Comparison of ENCODE assay signal across 8 mouse cellular contexts in genomic region chr4:100777376-100778041, GRCm38 (mm10). TPM values are rescaled to one million over a fixed set of nuclear protein-coding genes. Genes with fewer than 3 reads are reported as not detected.
DNase-seq lines count a peak whose midpoint lies in the region; ATAC-seq and TF ChIP-seq lines count a peak whose summit lies in the region.

No protein-coding gene starts in this region.

- peaks cover 13% of the 10 kb centered on the region; the same call in 1 of the 2 replicates for H3K4me1 ChIP-seq in forebrain, embryonic 11.5 days (replicated peaks; ENCODE audit: control insufficient read depth, insufficient read depth, low read length)
- H3K4me1 ChIP-seq in heart, postnatal 0 days (ENCODE audit: control insufficient read depth, insufficient read depth), result peaks cover 32% of the 10 kb centered on the region

- H3K27me3 ChIP-seq in forebrain, embryonic 11.5 days (ENCODE audit: control insufficient read depth, insufficient read depth, low read length), result no peaks in the 10 kb centered on the region; the same call in 1 of the 2 replicates
- H3K27me3 ChIP-seq in heart, postnatal 0 days (ENCODE audit: control insufficient read depth, insufficient read depth, low read length), result no peaks in the 10 kb centered on the region

- no peaks in the 10 kb centered on the region for H3K36me3 ChIP-seq in forebrain, embryonic 11.5 days (ENCODE audit: control insufficient read depth, insufficient read depth, low read length)
- no peaks in the 10 kb centered on the region for H3K36me3 ChIP-seq in heart, postnatal 0 days (replicated peaks; ENCODE audit: control insufficient read depth, insufficient read depth, low read length)

- no peak for TF ChIP-seq EP300 in heart, postnatal 0 days (IDR thresholded peaks at IDR 0.05; ENCODE audit: low read depth)

- ATAC-seq in forebrain, embryonic 11.5 days (replicated peaks; ENCODE audit: low FRiP score), result peak; percentile 53
- ATAC-seq in heart, postnatal 0 days (ENCODE audit: insufficient read depth, low read depth), result peak; percentile 24; the same call in 1 of the 2 replicates
- 0 out of 2 replicates have a peak, but pooled peaks have one; percentile 11 for ATAC-seq in megakaryocyte progenitor cell, adult 5-6 weeks (replicated peaks; ENCODE audit: poor library complexity)
- no peak for ATAC-seq in erythroid progenitor cell, adult 5-6 weeks (replicated peaks; ENCODE audit: low FRiP score, poor library complexity, severe bottlenecking)

- under 1% methylated on average over 42 of the region's 42 CpGs for WGBS in forebrain, embryonic 11.5 days
- WGBS in heart, postnatal 0 days, result 0% methylated on average over 42 of the region's 42 CpGs

- H3K4me2 ChIP-seq in forebrain, embryonic 11.5 days (ENCODE audit: low read depth, low read length, severe bottlenecking), result peak overlapping the region; percentile 80
- H3K4me2 ChIP-seq in heart, postnatal 0 days (ENCODE audit: low read depth, low read length), result peak overlapping the region; percentile 98

- DNase-seq in urinary bladder, adult 18-20 months (ENCODE audit: low spot score in 2 of 2), result peak; percentile 15 to 46
- DNase-seq in urinary bladder, postnatal 10 days (ENCODE audit: low spot score), result no peak
- DNase-seq in forebrain, embryonic 11.5 days (ENCODE audit: low spot score), result peak; percentile 81
- DNase-seq in heart, postnatal 0 days (ENCODE audit: low spot score), result peak; percentile 47
- DNase-seq in kidney, postnatal 25 days, result peak; percentile 46 to 70
- peak; percentile 22 for DNase-seq in right cerebral cortex, postnatal 25 days

- H3K9me3 ChIP-seq in forebrain, embryonic 11.5 days (ENCODE audit: control insufficient read depth, low read length), result no peaks in the 10 kb centered on the region
- H3K9me3 ChIP-seq in heart, postnatal 0 days (replicated peaks; ENCODE audit: control insufficient read depth, low read length), result 0 out of 2 replicates have a peak, but pooled peaks cover 3% of the 10 kb centered on the region

- H3K27ac ChIP-seq in forebrain, embryonic 11.5 days (ENCODE audit: low read depth, low read length), result peak overlapping the region; percentile 83
- H3K27ac ChIP-seq in heart, postnatal 0 days (ENCODE audit: low read depth), result peak overlapping the region; percentile 89

- peak overlapping the region; percentile 96 for H3K9ac ChIP-seq in forebrain, embryonic 11.5 days (ENCODE audit: low read length)
- peak overlapping the region; percentile 80 for H3K9ac ChIP-seq in heart, postnatal 0 days (replicated peaks; ENCODE audit: low read depth, low read length)

- H3K4me3 ChIP-seq in forebrain, embryonic 11.5 days (ENCODE audit: low read depth, low read length), result peak overlapping the region; percentile 89
- peak overlapping the region; percentile 88 for H3K4me3 ChIP-seq in heart, postnatal 0 days (ENCODE audit: low read depth, low read length)

- TF ChIP-seq CTCF in heart, postnatal 0 days (IDR thresholded peaks at IDR 0.05; ENCODE audit: low read depth), result no peak

RNA-seq across cellular contexts. Expression of gene Cachd1, which starts 1.0 kb away (rescaled TPM):
- polyA plus RNA-seq in forebrain, embryonic 11.5 days (2014; fragmentation: Nextera tagmentation; extraction: Ambion mirVana), result 45.3 and 50.2 TPM in 2 replicates
- 11.3 and 15.5 TPM in 2 replicates for total RNA-seq in heart, postnatal 0 days (2014; rRNA removed; ENCODE audit: low replicate concordance)
- polyA plus RNA-seq in heart, postnatal 0 days (2015; fragmentation: Nextera tagmentation; extraction: Ambion mirVana), result 2.2 and 3.1 TPM in 2 replicates
- 1.1 and 4.2 TPM in 2 replicates for total RNA-seq in megakaryocyte progenitor cell, adult 5-6 weeks (2015)
- 0.08 and 6.4 TPM in 2 replicates for total RNA-seq in megakaryocyte progenitor cell, adult 5-6 weeks (2017)
- total RNA-seq in erythroid progenitor cell, adult 5-6 weeks (2015; ENCODE audit: low replicate concordance), result 36.8 and 66.2 TPM in 2 replicates
- total RNA-seq in erythroid progenitor cell, adult 5-6 weeks (2017; ENCODE audit: low replicate concordance), result 12.0 and 39.4 TPM in 2 replicates
